Mouse (Mus musculus) urinary bladder, adult 2 months (tissue): ENCODE results near the gene Stk38. TPM values are rescaled to one million over a fixed set of nuclear protein-coding genes. Genes with fewer than 3 reads are reported as not detected.
"Not testable (repeated sequence)": the region's sequence is repeated elsewhere in the genome, so short reads cannot be mapped to it uniquely, and the experiment has no call there.

Experiments used
- DNase-seq: peaks from one replicate; pipeline ENCODE4 v3.0.0; 2022; ENCODE audit warnings: low spot score
- polyA plus RNA-seq: library from polyadenylated mRNA; depleted of rRNA; stranded (reverse); fragments of >200 nt; gene quantifications from 2 replicates; pipeline ENCODE4 v1.2.3, GENCODE M21; 2012

Gene Stk38
- polyA plus RNA-seq, 1 experiment: 81.3 TPM

GRCm38 (mm10) chr17:29009181-29009580, 1.4 kb upstream of the Stk38 start:
- DNase-seq: no peak

- no peak for DNase-seq
Measured at GRCm38 (mm10) chr17:29008326-29008650, 493 bp upstream of the Stk38 start.

- DNase-seq: no peak
Measured at GRCm38 (mm10) chr17:29007243-29007640, 553 bp downstream of the Stk38 start.

- no peak for DNase-seq
Measured at GRCm38 (mm10) chr17:29006812-29007211, 983 bp downstream of the Stk38 start.

GRCm38 (mm10) chr17:29005002-29005401, 2.8 kb downstream of the Stk38 start:
- no peak for DNase-seq

- DNase-seq: no peak
Measured at GRCm38 (mm10) chr17:29003740-29004139, 4.1 kb downstream of the Stk38 start.

- DNase-seq: no peak
Measured at GRCm38 (mm10) chr17:29000465-29000864, 7.3 kb downstream of the Stk38 start.

GRCm38 (mm10) chr17:28994615-28995014, 13.2 kb downstream of the Stk38 start:
- no peak for DNase-seq

GRCm38 (mm10) chr17:28993004-28993403, 14.8 kb downstream of the Stk38 start:
- not testable (repeated sequence) for DNase-seq

- DNase-seq: no peak
Measured at GRCm38 (mm10) chr17:28992105-28992504, 15.7 kb downstream of the Stk38 start.

GRCm38 (mm10) chr17:28991286-28991685, 16.5 kb downstream of the Stk38 start:
- DNase-seq: no peak

GRCm38 (mm10) chr17:28990060-28990459, 17.7 kb downstream of the Stk38 start:
- DNase-seq: no peak

GRCm38 (mm10) chr17:28988996-28989395, 18.8 kb downstream of the Stk38 start:
- no peak for DNase-seq

GRCm38 (mm10) chr17:28988291-28988690, 19.5 kb downstream of the Stk38 start:
- DNase-seq: no peak

GRCm38 (mm10) chr17:28987713-28988112, 20.1 kb downstream of the Stk38 start:
- DNase-seq: no peak

GRCm38 (mm10) chr17:28986833-28987232, 21.0 kb downstream of the Stk38 start:
- no peak for DNase-seq

GRCm38 (mm10) chr17:28984724-28985420, 22.9 kb downstream of the Stk38 start:
- DNase-seq: no peak

GRCm38 (mm10) chr17:28982591-28982990, 25.2 kb downstream of the Stk38 start:
- no peak for DNase-seq

GRCm38 (mm10) chr17:28981081-28981480, 26.7 kb downstream of the Stk38 start:
- DNase-seq: no peak

- DNase-seq: no peak
Measured at GRCm38 (mm10) chr17:28979091-28979490, 28.7 kb downstream of the Stk38 start.

GRCm38 (mm10) chr17:28970122-28970521, 37.7 kb downstream of the Stk38 start:
- DNase-seq: no peak

- DNase-seq: no peak
Measured at GRCm38 (mm10) chr17:28967021-28967610, 40.7 kb downstream of the Stk38 start.

GRCm38 (mm10) chr17:28961596-28961995, 46.2 kb downstream of the Stk38 start:
- no peak for DNase-seq

- no peak for DNase-seq
Measured at GRCm38 (mm10) chr17:28960597-28960996, 47.2 kb downstream of the Stk38 start.
